Mouse (Mus musculus) neural tube, embryonic 13.5 days (tissue): Measurements from ENCODE around the gene Arhgdia. TPM values are rescaled to one million over a fixed set of nuclear protein-coding genes. Genes with fewer than 3 reads are reported as not detected.

Experiments used
- microRNA-seq: library from miRNA; unstranded; fragments of <30 nt; microRNA quantifications from one replicate; pipeline ENCODE4, GENCODE M21; 2016
- polyA plus RNA-seq: library from polyadenylated mRNA; unstranded; fragments of >200 nt; fragmentation: Nextera tagmentation; extraction: Ambion mirVana; gene quantifications from 2 replicates; pipeline ENCODE4 v1.2.1, GENCODE M21; 2015

The Arhgdia gene
- polyA plus RNA-seq, 1 experiment from 2014 or later, result 543 TPM

Small RNA genes lying within 50 kb of the gene (microRNA-seq; reads per million reads assigned to microRNA genes)
- 0.89 reads per million for gene Mir6936

Other genes with a start within 250 kb of the Arhgdia start
- gene Actg1, start 233.1 kb downstream of the Arhgdia start, polyA plus RNA-seq, result 3,932 and 3,979 TPM in 2 replicates
- gene Fscn2, start 220.1 kb downstream of the Arhgdia start, polyA plus RNA-seq, result 1.3 and 1.5 TPM in 2 replicates
- 53.9 and 59.7 TPM in 2 replicates for gene Faap100, start 202.9 kb downstream of the Arhgdia start, polyA plus RNA-seq
- gene Nploc4, start 143.9 kb downstream of the Arhgdia start, polyA plus RNA-seq, result 33.5 and 33.8 TPM in 2 replicates
- not detected in 2 replicates for gene Tspan10, start 139.0 kb downstream of the Arhgdia start, polyA plus RNA-seq
- gene Pde6g, start 128.1 kb downstream of the Arhgdia start, polyA plus RNA-seq, result 0.29 and 0.34 TPM in 2 replicates
- gene Oxld1, start 123.6 kb downstream of the Arhgdia start, polyA plus RNA-seq, result 8.5 and 10.4 TPM in 2 replicates
- 26.3 and 26.9 TPM in 2 replicates for gene Ccdc137, start 123.5 kb downstream of the Arhgdia start, polyA plus RNA-seq
- gene Arl16, start 114.0 kb downstream of the Arhgdia start, polyA plus RNA-seq, result 64.8 and 70.8 TPM in 2 replicates
- 123 and 124 TPM in 2 replicates for gene Mrpl12, start 97.0 kb downstream of the Arhgdia start, polyA plus RNA-seq
- gene Slc25a10, start 89.8 kb downstream of the Arhgdia start, polyA plus RNA-seq, result 29.3 and 31.1 TPM in 2 replicates
- gene Gcgr, start 50.9 kb downstream of the Arhgdia start, polyA plus RNA-seq, result 0.20 and 0.28 TPM in 2 replicates
- 201 and 236 TPM in 2 replicates for gene Mcrip1, start 31.9 kb downstream of the Arhgdia start, polyA plus RNA-seq
- gene Ppp1r27, start 30.5 kb downstream of the Arhgdia start, polyA plus RNA-seq, result not detected in 2 replicates
- gene P4hb, start 8.4 kb downstream of the Arhgdia start, polyA plus RNA-seq, result 329 and 382 TPM in 2 replicates
- gene Alyref, start 16.7 kb upstream of the Arhgdia start, polyA plus RNA-seq, result 292 and 326 TPM in 2 replicates
- gene Anapc11, start 16.8 kb upstream of the Arhgdia start, polyA plus RNA-seq, result 175 and 192 TPM in 2 replicates
- 0.81 TPM in 1 of 2 replicates, not detected in the other for gene Npb, start 26.9 kb upstream of the Arhgdia start, polyA plus RNA-seq
- gene Pcyt2, start 36.3 kb upstream of the Arhgdia start, polyA plus RNA-seq, result 167 and 175 TPM in 2 replicates
- gene Sirt7, start 43.6 kb upstream of the Arhgdia start, polyA plus RNA-seq, result 52.0 and 55.2 TPM in 2 replicates
- gene Mafg, start 52.0 kb upstream of the Arhgdia start, polyA plus RNA-seq, result 35.5 and 36.0 TPM in 2 replicates
- 24.7 and 24.8 TPM in 2 replicates for gene Pycr1, start 62.1 kb upstream of the Arhgdia start, polyA plus RNA-seq
- gene Myadml2, start 66.5 kb upstream of the Arhgdia start, polyA plus RNA-seq, result 0.66 and 1.7 TPM in 2 replicates
- 2.5 and 2.7 TPM in 2 replicates for gene Notum, start 79.6 kb upstream of the Arhgdia start, polyA plus RNA-seq
- 131 and 141 TPM in 2 replicates for gene Aspscr1, start 91.3 kb upstream of the Arhgdia start, polyA plus RNA-seq
- gene Cenpx, start 132.1 kb upstream of the Arhgdia start, polyA plus RNA-seq, result 91.2 and 101 TPM in 2 replicates
- 64.4 and 66.0 TPM in 2 replicates for gene Lrrc45, start 132.3 kb upstream of the Arhgdia start, polyA plus RNA-seq
- 235 and 267 TPM in 2 replicates for gene Rac3, start 139.8 kb upstream of the Arhgdia start, polyA plus RNA-seq
- gene Dcxr, start 145.7 kb upstream of the Arhgdia start, polyA plus RNA-seq, result 10.6 and 13.0 TPM in 2 replicates
- 0.99 and 1.2 TPM in 2 replicates for gene Cbr2, start 150.5 kb upstream of the Arhgdia start, polyA plus RNA-seq
- 2.4 and 2.5 TPM in 2 replicates for gene Hmga1b, start 181.2 kb upstream of the Arhgdia start, polyA plus RNA-seq
- gene Rfng, start 202.6 kb upstream of the Arhgdia start, polyA plus RNA-seq, result 89.7 and 105 TPM in 2 replicates
- 243 and 255 TPM in 2 replicates for gene Gps1, start 202.6 kb upstream of the Arhgdia start, polyA plus RNA-seq
- 39.8 and 49.0 TPM in 2 replicates for gene Dus1l, start 214.8 kb upstream of the Arhgdia start, polyA plus RNA-seq
- 63.8 and 67.4 TPM in 2 replicates for gene Fasn, start 242.9 kb upstream of the Arhgdia start, polyA plus RNA-seq